Mouse (Mus musculus) MEL (cell line): ENCODE results near the gene Rpl18a.

Experiments
- CTCF ChIP-seq, 3 experiments: IDR thresholded peaks in 2 of 3; conservative IDR thresholded peaks in 1 of 3; 2 replicates each; pipeline ENCODE4 v1.5.1; 2011 to 2012; ENCODE audit warnings: low read length in 3 of 3, low read depth in 2 of 3, mild to moderate bottlenecking in 2 of 3, improper control_type of control experiment in 1 of 3, inconsistent platforms in 1 of 3, mixed read lengths in 1 of 3, moderate library complexity in 1 of 3; ENCODE audit not compliant: control insufficient read depth in 1 of 3, insufficient read depth in 1 of 3, poor library complexity in 1 of 3, severe bottlenecking in 1 of 3
- EP300 ChIP-seq, 2 experiments: IDR thresholded peaks; 2 replicates each; pipeline ENCODE4 v1.6.1; 2011; ENCODE audit warnings: improper control_type of control experiment in 2 of 2, low read length in 2 of 2, low read depth in 1 of 2, mild to moderate bottlenecking in 1 of 2
- GABPA ChIP-seq: IDR thresholded peaks from 2 replicates; pipeline ENCODE4 v1.6.1; 2012; ENCODE audit warnings: low read depth, mild to moderate bottlenecking, inconsistent platforms, low read length, improper control_type of control experiment, moderate library complexity
- MXI1 ChIP-seq: IDR thresholded peaks from 2 replicates; pipeline ENCODE4 v1.6.1; 2011; ENCODE audit warnings: mild to moderate bottlenecking, low read depth, low read length, improper control_type of control experiment
- POLR2A ChIP-seq, 2 experiments: IDR thresholded peaks; 2 replicates each; pipeline ENCODE4 v1.6.1; 2011 to 2012; ENCODE audit warnings: low read length in 2 of 2, mild to moderate bottlenecking in 2 of 2, control low read depth in 1 of 2, improper control_type of control experiment in 1 of 2, low read depth in 1 of 2, moderate library complexity in 1 of 2; ENCODE audit not compliant: control insufficient read depth in 1 of 2, insufficient read depth in 1 of 2, poor library complexity in 1 of 2
- SMC3 ChIP-seq: IDR thresholded peaks from 2 replicates; pipeline ENCODE4 v1.6.1; 2011; ENCODE audit warnings: low read depth, low read length, improper control_type of control experiment
- UBTF ChIP-seq: IDR thresholded peaks from 2 replicates; pipeline ENCODE4 v1.6.1; 2012; ENCODE audit warnings: low read depth, mild to moderate bottlenecking, inconsistent platforms, low read length, improper control_type of control experiment, moderate library complexity, borderline replicate concordance; ENCODE audit not compliant: insufficient read depth

GRCm38 (mm10) chr8:70849333-70849990, 47.8 kb downstream of the Rpl18a start:
- no peak for TF ChIP-seq POLR2A (IDR thresholded peaks at IDR 0.05; ENCODE audit: control insufficient read depth in 1 of 2, insufficient read depth in 1 of 2, low read depth in 1 of 2, low read length in 2 of 2, poor library complexity in 1 of 2)
- TF ChIP-seq EP300 (IDR thresholded peaks at IDR 0.05; ENCODE audit: low read depth in 1 of 2, low read length in 2 of 2), result no peak
- TF ChIP-seq CTCF (IDR thresholded peaks at IDR 0.05 in 2 of 3, conservative IDR thresholded peaks at IDR 0.05 in 1 of 3; ENCODE audit: control insufficient read depth in 1 of 3, insufficient read depth in 1 of 3, low read depth in 2 of 3, low read length in 3 of 3, poor library complexity in 1 of 3, severe bottlenecking in 1 of 3), result no peak
- TF ChIP-seq GABPA, result no peak
- TF ChIP-seq SMC3, result no peak
- no peak for TF ChIP-seq MXI1
- no peak for TF ChIP-seq UBTF
